Mouse (Mus musculus) thymus, postnatal 14 days (tissue): ENCODE results near the gene Zfp874b.
"Not testable (repeated sequence)": the region's sequence is repeated elsewhere in the genome, so short reads cannot be mapped to it uniquely, and the experiment has no call there.

Source experiments
- DNase-seq: peaks from one replicate; pipeline ENCODE4 v3.0.0; 2021

Zfp874b gene

GRCm38 (mm10) chr13:67483625-67484423 is at the start of gene Zfp874b:
Zfp874b (minus strand) TSS chr13:67484258.
- peak; percentile 90 for DNase-seq

- DNase-seq, result no peak
Observed at GRCm38 (mm10) chr13:67527049-67527730, 43.1 kb upstream of the Zfp874b start.

DNA sequence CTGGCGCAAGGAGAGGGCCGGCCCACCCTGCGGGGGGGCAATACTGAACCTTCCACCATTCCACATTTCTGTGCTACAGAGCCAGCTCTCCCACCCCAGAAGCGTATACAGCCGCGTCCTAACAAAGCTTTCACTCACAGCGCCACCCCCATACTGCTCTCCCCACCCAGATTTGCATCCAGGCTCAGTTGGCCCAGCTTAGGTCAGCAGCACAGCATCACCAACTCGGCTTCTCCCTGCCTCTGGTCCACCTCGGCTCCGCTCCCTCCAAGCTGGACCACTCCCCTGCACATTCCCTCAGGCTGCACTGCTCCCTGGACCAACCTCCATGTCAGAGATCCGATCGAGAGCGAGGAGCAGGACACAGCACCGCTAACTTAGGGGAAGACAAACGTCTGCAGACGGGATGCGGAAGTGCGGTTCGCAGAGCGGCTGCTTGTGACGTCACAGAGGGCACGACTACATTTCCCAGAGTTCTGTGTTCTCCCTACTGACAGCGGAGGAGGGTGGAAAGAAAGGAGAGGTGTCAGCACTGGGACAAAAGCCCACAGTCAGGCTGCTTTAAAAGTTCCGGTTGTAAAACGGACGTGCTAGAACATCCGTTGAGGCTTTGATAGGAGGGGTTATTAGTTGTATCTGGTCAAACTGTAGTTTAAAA is 41.8 kb upstream of the Zfp874b start, which contains the start of the genes Gm26965 and Zfp87:
Gene Gm26965 (minus strand): TSS at position 399 of the 658 bp plus-strand sequence.
Gene Zfp87 (minus strand): TSS at position 425 of the 658 bp plus-strand sequence.
- peak; percentile 94 for DNase-seq

DNA sequence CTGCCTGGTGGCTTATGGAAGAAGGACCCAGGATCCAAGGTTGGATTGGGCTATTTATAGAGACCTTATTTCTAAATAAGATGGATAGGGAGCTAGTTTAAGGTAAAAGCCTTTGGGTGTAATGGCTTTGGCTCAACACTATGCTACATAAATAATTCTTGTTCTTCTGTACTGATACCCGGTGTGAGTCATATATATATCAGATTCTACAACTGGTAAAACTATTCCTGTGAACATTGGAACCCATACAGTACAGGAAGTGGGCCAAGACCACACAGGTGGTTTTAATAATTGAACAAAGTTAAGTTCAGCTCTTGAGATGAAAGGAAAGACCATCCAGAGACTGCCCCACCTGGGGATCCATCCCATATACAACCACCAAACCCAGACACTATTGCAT is 16.9 kb upstream of the Zfp874b start:
- no peak for DNase-seq

- DNase-seq, result peak; percentile 87
Observed at GRCm38 (mm10) chr13:67500084-67500719, 16.1 kb upstream of the Zfp874b start, which contains the start of gene Zfp58. Zfp58 (minus strand) TSS chr13:67500555.

DNA sequence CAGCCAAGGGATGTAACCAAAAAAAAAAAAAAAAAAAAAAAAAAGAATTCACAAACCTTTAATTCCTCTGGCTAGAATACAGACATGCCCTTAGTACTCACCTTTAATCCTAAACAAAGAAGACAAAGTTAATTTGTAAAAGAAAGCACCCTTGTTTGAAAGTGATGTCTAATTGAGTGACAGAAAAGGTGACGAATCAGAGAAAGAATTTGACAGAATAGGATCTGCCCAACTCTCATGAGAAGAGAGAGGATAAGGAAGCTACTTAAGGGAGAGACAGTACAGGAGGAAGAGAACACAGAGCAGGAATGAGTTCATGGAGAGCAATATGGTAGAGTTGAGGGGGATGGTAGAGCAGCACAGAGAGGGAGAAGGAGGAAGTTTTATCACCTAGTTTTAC is 11.6 kb upstream of the Zfp874b start:
- DNase-seq, result no peak

DNA sequence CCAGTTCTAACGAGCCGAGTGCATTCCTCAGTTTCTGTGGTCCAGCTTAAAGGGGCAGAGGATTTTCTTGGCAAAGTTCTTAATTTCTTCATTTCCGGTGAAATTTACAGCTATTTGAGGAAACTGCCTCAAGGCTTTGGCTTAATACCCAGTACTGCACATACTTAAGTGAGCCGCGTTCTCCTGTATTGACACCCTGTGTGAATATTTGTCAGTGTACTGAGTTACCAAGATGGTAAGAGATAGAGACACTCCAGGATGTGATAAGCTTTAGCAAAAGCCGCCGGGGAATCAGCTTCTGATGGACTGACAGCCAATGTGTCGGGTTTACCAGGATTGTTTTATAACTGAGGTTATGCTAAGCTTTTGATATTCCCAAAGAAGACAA is 360 bp upstream of the Zfp874b start:
- peak; percentile 8 for DNase-seq

GRCm38 (mm10) chr13:67481528-67481927 is 2.5 kb downstream of the Zfp874b start:
- DNase-seq, result no peak

DNA sequence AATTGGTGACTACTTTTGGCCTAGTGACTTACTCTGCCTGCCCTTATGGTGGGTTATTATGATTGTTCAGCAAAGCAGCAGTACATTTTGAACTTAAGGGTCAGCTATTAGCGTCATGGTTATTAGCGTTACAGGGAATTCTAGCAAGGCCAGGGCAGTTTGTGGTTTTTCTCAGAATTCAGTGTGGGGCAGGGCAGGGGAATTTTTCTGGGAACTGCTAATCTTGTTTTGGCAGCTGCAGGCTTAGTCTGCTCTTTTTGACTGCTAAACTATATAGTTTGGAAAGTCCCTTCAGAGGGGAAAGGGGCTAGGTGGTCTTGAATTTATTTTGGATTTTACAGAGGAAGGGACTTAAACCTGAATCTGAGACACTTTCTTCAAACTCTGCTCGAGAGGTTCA is 14.8 kb downstream of the Zfp874b start:
- no peak for DNase-seq

- DNase-seq, result not testable (repeated sequence)
Observed at GRCm38 (mm10) chr13:67463506-67464185, 20.4 kb downstream of the Zfp874b start.

DNA sequence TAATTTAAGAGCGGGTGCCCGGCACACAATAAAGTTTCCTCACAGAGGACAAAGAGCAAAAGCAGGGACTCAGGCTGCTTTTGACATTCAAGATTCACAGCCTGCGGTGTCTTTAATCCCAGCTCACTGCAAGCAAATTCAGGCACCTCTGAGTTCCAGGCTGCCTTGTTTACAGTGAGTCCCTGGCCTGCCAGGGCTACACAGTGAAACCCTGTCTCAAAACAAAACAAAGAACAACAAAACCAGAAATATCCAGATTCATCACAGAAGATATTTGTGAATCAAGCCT is 32.1 kb downstream of the Zfp874b start:
- no peak for DNase-seq

GRCm38 (mm10) chr13:67451172-67452020 is 32.7 kb downstream of the Zfp874b start, which contains the start of gene Zfp874a:
Zfp874a (minus strand) TSS chr13:67451624.
- DNase-seq, result peak; percentile 91

- not testable (repeated sequence) for DNase-seq
Observed at GRCm38 (mm10) chr13:67437095-67437494, 47.0 kb downstream of the Zfp874b start.

- no peak for DNase-seq
Observed at GRCm38 (mm10) chr13:67428116-67428515, 55.9 kb downstream of the Zfp874b start.

DNA sequence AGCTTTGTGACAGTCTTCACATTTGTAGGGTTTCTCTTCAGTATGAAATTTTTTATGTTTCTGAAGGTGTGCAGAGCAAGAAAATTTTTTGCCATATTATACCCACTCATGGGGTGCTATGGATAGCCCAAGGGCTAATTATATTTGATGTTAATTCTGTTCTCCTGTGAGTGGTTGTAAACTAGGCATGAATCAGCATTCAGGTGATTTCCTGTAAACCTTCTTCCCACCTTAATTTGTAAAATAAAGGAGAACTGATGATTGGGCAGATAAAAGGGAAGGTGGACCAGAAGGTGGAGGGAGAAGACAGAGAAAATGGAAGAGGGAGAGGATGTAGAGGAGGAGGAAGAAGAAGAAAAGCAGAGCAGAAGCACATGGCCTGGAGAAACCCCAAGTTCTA is 58.4 kb downstream of the Zfp874b start:
- DNase-seq, result not testable (repeated sequence)

DNA sequence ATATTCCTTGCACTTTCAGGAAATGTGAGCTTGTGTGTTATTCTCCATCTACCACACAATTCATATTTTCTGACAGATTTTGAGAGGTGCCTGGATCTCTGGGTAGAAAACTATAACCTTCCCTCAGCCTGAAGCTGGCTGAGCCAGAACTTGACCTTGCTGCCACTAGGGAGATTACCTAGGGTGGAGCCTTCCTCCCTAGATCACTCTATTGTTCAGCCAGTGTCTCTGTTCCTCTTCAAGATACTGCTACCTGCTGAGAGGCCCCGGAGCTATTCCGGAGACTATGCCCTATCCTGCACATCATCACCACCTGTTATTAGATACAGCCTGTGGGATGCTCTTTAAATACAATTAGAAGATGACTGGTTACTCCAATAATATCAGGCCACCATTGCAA is 61.5 kb downstream of the Zfp874b start:
- DNase-seq, result not testable (repeated sequence)
